Mouse (Mus musculus) ES-E14 (cell line): ENCODE results near the gene Hoxb1. TPM values are rescaled to one million over a fixed set of nuclear protein-coding genes. Genes with fewer than 3 reads are reported as not detected.

Experiments used
- DNase-seq: peaks from one replicate; pipeline ENCODE4 v3.0.0-alpha.2; 2013; ENCODE audit warnings: low read depth, low spot score
- H3K27ac ChIP-seq: 2 replicates; pipeline ENCODE4 v1.5.1; 2012; ENCODE audit warnings: low read depth, mild to moderate bottlenecking, low read length, moderate library complexity, mixed read lengths; ENCODE audit not compliant: poor library complexity, insufficient read depth, severe bottlenecking
- H3K36me3 ChIP-seq: 2 replicates; pipeline ENCODE4 v1.6.1; 2012; ENCODE audit warnings: mild to moderate bottlenecking, low read length, moderate library complexity, mixed read lengths; ENCODE audit not compliant: control insufficient read depth, poor library complexity, insufficient read depth, severe bottlenecking
- H3K4me1 ChIP-seq, 2 experiments: fragments of 150-350 bp in 1 of 2; sonication (generic) in 1 of 2; 2 replicates each; pipeline ENCODE4 v1.6.1; 2012; ENCODE audit warnings: low read length in 2 of 2, mild to moderate bottlenecking in 1 of 2, mixed read lengths in 1 of 2; ENCODE audit not compliant: control insufficient read depth in 2 of 2, insufficient read depth in 2 of 2, poor library complexity in 1 of 2
- H3K4me3 ChIP-seq, 2 experiments: fragments of 150-350 bp in 1 of 2; sonication (generic) in 1 of 2; 2 replicates each; pipeline ENCODE4 v1.5.1; 2012; ENCODE audit warnings: low read length in 2 of 2, low read depth in 1 of 2, mild to moderate bottlenecking in 1 of 2, mixed read lengths in 1 of 2; ENCODE audit not compliant: insufficient read depth in 1 of 2, poor library complexity in 1 of 2, severe bottlenecking in 1 of 2
- H3K9ac ChIP-seq: 2 replicates; pipeline ENCODE4 v1.6.1; 2012; ENCODE audit warnings: low read depth, mild to moderate bottlenecking, low read length, mixed read lengths; ENCODE audit not compliant: poor library complexity, insufficient read depth, severe bottlenecking
- H3K9me3 ChIP-seq: fragments of 150-350 bp; sonication (generic); 2 replicates; pipeline ENCODE4 v1.6.1; 2012; ENCODE audit warnings: low read depth, mild to moderate bottlenecking, low read length; ENCODE audit not compliant: control insufficient read depth, insufficient read depth
- CHD2 ChIP-seq: IDR thresholded peaks from 2 replicates; pipeline ENCODE4 v1.6.1; 2014; ENCODE audit warnings: mild to moderate bottlenecking, low read depth, low read length, inconsistent platforms
- HCFC1 ChIP-seq: IDR thresholded peaks from 2 replicates; pipeline ENCODE4 v1.6.1; 2012; ENCODE audit warnings: low read length, inconsistent platforms, borderline replicate concordance; ENCODE audit not compliant: insufficient read depth
- MAFK ChIP-seq: IDR thresholded peaks from 2 replicates; pipeline ENCODE4 v1.6.1; 2014; ENCODE audit warnings: mild to moderate bottlenecking, low read depth, low read length, inconsistent platforms; ENCODE audit not compliant: insufficient read depth
- ZC3H11A ChIP-seq: IDR thresholded peaks from 2 replicates; pipeline ENCODE4 v1.6.1; 2012; ENCODE audit warnings: low read depth, mild to moderate bottlenecking, inconsistent platforms, low read length, borderline replicate concordance
- ZNF384 ChIP-seq: IDR thresholded peaks from 2 replicates; pipeline ENCODE4 v1.6.1; 2012; ENCODE audit warnings: low read depth, low read length, inconsistent platforms
- in situ Hi-C, 2 experiments: fragments of 600-800 bp; cut with MboI; formaldehyde crosslinking; loops; one replicate each; pipeline ENCODE4 v1.15.1; 2025; ENCODE audit warnings: low sequenced_read_pairs in 2 of 2, inconsistent platforms in 1 of 2; ENCODE audit not compliant: unreplicated experiment in 2 of 2
- total RNA-seq: library from RNA; depleted of rRNA; stranded (reverse); fragments of 300-350 nt; gene quantifications from 2 replicates; pipeline ENCODE4 v1.2.3, GENCODE M21; 2012

Hoxb1 gene
- total RNA-seq, 1 experiment, result 0.49 TPM

DNA sequence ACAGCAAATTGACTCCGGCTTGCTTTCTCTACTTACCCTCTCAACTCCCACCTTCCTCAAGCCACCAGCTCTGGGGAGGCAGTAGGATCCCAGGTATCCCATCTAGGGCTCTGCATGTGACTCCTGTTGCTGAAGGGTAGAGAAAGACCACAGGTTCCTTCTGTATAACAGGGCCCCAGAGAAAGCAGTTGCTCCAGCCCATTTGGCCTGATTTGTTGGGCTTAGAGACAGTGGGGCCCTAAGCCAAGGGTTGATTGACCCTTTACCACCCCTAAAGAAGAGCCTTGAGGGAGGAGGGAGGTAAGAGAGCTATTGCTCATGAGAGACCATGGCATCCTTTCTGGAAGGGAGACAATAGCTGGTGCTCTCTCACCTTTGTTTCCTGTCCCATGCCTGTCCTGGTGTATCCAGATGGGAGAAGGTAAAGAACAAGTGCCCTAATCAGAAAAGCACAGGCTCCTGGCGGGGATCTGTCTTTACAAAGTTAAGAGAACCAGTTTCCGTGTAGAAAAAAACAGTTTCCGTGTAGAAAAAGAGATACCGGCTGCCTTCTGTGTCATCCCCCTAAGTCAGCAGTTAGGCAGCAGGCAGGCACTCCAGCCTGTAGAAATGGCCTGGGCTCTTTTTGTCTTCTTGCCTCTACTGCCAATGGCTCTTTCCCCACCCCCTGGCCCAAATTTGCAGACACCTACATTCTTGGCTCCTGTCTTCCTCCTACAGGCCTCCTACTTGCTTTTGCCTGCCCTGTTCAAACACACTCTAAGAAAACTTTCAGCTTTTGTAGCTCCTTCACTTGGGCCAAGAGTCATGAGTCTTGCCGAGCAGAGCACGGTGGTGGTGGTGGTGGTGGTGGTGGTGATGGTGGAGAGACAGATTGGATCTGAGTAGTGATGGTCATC lies 26.3 kb upstream of the Hoxb1 start:
- Histone ChIP-seq H3K4me1 (peaks cover 0 to under 1% of the 10 kb centered on the region in 2 experiments; a peak in 1 of 4 replicates), H3K36me3 (no peaks in the 10 kb centered on the region), H3K9me3 (no peaks in the 10 kb centered on the region), H3K4me3 (no peak overlapping the region), H3K27ac (no peak overlapping the region), H3K9ac (no peak overlapping the region)
- TF ChIP-seq ZC3H11A (no peak), MAFK (no peak), CHD2 (no peak), HCFC1 (no peak), ZNF384 (no peak)
- in situ Hi-C loops, result loop anchor here (10.0 kb wide), 3 partner anchors 54 to 164 kb away; partner anchors contain the start of genes Hoxb13 (in 1 of the 2), Hoxb7 (in 1 of the 2) and Hoxb8 (in 1 of the 2)
- no peak for DNase-seq

DNA sequence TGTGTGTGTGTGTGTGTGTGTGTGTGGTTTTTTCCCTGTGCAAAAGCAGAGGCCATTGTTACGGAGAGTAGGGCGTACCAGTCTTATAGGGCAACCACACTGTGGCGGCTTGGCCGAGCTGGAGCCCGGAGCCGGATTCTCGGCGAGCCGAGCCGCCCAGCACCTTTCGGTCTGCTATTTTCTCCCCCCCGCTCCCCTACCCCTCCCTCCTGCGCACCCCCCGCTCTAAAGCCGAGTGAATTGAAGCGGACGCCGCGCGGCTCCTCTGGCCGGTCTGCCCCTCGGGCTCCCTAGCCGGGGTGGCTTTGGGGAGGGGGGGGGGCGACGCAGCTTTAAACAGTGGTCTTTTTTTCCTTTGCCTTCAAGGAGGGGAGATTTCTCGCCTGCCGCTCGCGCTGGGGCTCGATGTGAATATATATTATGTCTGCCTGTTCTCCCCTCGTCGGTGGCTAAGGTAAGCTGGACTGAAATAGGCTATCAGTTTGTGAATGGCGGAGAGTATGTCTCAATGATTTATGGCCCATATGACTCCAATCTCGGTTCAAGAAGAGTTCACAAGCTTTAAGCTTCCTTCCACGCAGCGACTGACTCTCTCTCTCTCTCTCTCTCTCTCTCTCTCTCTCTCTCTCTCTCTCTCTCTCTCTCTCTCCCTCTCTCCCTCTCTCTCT lies 24.7 kb upstream of the Hoxb1 start:
- DNase-seq, result no peak
- Histone ChIP-seq H3K4me1 (peaks cover 0 to 7% of the 10 kb centered on the region in 2 experiments; a peak in 1 of 4 replicates), H3K36me3 (no peaks in the 10 kb centered on the region), H3K4me3 (no peak overlapping the region), H3K9me3 (no peaks in the 10 kb centered on the region), H3K27ac (no peak overlapping the region), H3K9ac (no peak overlapping the region)
- in situ Hi-C loops, result no loop called here
- TF ChIP-seq ZC3H11A, result no peak
- TF ChIP-seq HCFC1, result no peak
- no peak for TF ChIP-seq CHD2
- TF ChIP-seq ZNF384, result no peak
- TF ChIP-seq MAFK, result no peak

- H3K4me1 ChIP-seq, result peaks cover 0 to 10% of the 10 kb centered on the region in 2 experiments; a peak in 1 of 4 replicates
- no peak overlapping the region; a peak in 1 of 4 replicates for H3K4me3 ChIP-seq
- TF ChIP-seq ZC3H11A (no peak), HCFC1 (no peak), CHD2 (no peak), MAFK (no peak), ZNF384 (no peak)
- in situ Hi-C loops, result no loop called here
- H3K9me3 ChIP-seq, result no peaks in the 10 kb centered on the region
- no peaks in the 10 kb centered on the region for H3K36me3 ChIP-seq
- H3K9ac ChIP-seq, result no peak overlapping the region
- no peak overlapping the region for H3K27ac ChIP-seq
- no peak for DNase-seq
These were observed 23.6 kb upstream of the Hoxb1 start for GRCm38 (mm10) chr11:96341701-96342575.

- no peak overlapping the region for H3K27ac ChIP-seq
- H3K9me3 ChIP-seq, result no peaks in the 10 kb centered on the region
- in situ Hi-C loops, result no loop called here
- peaks cover 0 to 10% of the 10 kb centered on the region in 2 experiments; a peak in 1 of 4 replicates for H3K4me1 ChIP-seq
- no peak overlapping the region for H3K4me3 ChIP-seq
- no peak overlapping the region for H3K9ac ChIP-seq
- TF ChIP-seq ZC3H11A (no peak), HCFC1 (no peak), ZNF384 (no peak), MAFK (no peak), CHD2 (no peak)
- H3K36me3 ChIP-seq, result no peaks in the 10 kb centered on the region
- no peak for DNase-seq
These were observed 23.0 kb upstream of the Hoxb1 start for GRCm38 (mm10) chr11:96342576-96342930.
